Mouse (Mus musculus) erythroblast, embryonic 14.5 days (primary cell): ENCODE results near the gene Acp5. TPM values are rescaled to one million over a fixed set of nuclear protein-coding genes. Genes with fewer than 3 reads are reported as not detected.
A peak's percentile ranks its signal among the peaks of the same experiment; 100 is the strongest.

Experiments used
- H3K27me3 ChIP-seq: 2 replicates; pipeline ENCODE4 v1.6.1; 2012; ENCODE audit warnings: inconsistent platforms; ENCODE audit not compliant: control insufficient read depth
- H3K36me3 ChIP-seq: 2 replicates; pipeline ENCODE4 v1.6.1; 2012; ENCODE audit warnings: mild to moderate bottlenecking, inconsistent platforms; ENCODE audit not compliant: control insufficient read depth
- H3K4me1 ChIP-seq: 2 replicates; pipeline ENCODE4 v1.6.1; 2012; ENCODE audit warnings: inconsistent platforms; ENCODE audit not compliant: control insufficient read depth
- H3K4me3 ChIP-seq: replicated peaks from 2 replicates; pipeline ENCODE3; 2012; ENCODE audit warnings: moderate library complexity, mild to moderate bottlenecking, inconsistent platforms
- H3K9me3 ChIP-seq: 2 replicates; pipeline ENCODE4 v1.6.1; 2012; ENCODE audit warnings: low read length, inconsistent platforms, mixed read lengths; ENCODE audit not compliant: control insufficient read depth
- GATA1 ChIP-seq: IDR thresholded peaks from 2 replicates; pipeline ENCODE4 v1.6.1; 2012; ENCODE audit warnings: low read length, inconsistent platforms, mixed read lengths
- TAL1 ChIP-seq: IDR thresholded peaks from 3 replicates; pipeline ENCODE4 v1.6.1; 2012; ENCODE audit warnings: low read length, inconsistent platforms, mixed read lengths
- polyA plus RNA-seq: library from polyadenylated mRNA; stranded (reverse); fragments of >175 nt; gene quantifications from 2 replicates; pipeline ENCODE4 v1.2.3, GENCODE M21; 2012

Acp5 gene
- polyA plus RNA-seq, 1 experiment, result 46.6 TPM

- no peak for TF ChIP-seq TAL1
- peaks cover 26% of the 10 kb centered on the region for H3K4me1 ChIP-seq
- H3K4me3 ChIP-seq, result peak overlapping the region; percentile 78
- H3K36me3 ChIP-seq, result peaks cover 10% of the 10 kb centered on the region
- H3K27me3 ChIP-seq, result peaks cover 6% of the 10 kb centered on the region; the same call in 1 of the 2 replicates
- no peaks in the 10 kb centered on the region for H3K9me3 ChIP-seq
Observed at GRCm38 (mm10) chr9:22086012-22086411, 49.5 kb downstream of the Acp5 start.

- peak within 1 kb of the TSS; percentile 78 for H3K4me3 ChIP-seq
- H3K36me3 ChIP-seq, result peaks cover 14% of the 10 kb centered on the region
- TF ChIP-seq GATA1, result no peak
Observed at GRCm38 (mm10) chr9:22085022-22085834, 50.3 kb downstream of the Acp5 start, which contains the start of gene Ecsit. Gene Ecsit (minus strand): TSS chr9:22085438.

GRCm38 (mm10) chr9:22084667-22085021, 50.9 kb downstream of the Acp5 start:
- TF ChIP-seq TAL1 (no peak), GATA1 (no peak)
- H3K4me3 ChIP-seq, result peak overlapping the region; percentile 78
- H3K4me1 ChIP-seq, result peaks cover 26% of the 10 kb centered on the region
- H3K36me3 ChIP-seq, result peaks cover 16% of the 10 kb centered on the region
- H3K27me3 ChIP-seq, result 0 out of 2 replicates have a peak, but pooled peaks cover 2% of the 10 kb centered on the region
- no peaks in the 10 kb centered on the region for H3K9me3 ChIP-seq

More at GRCm38 (mm10) chr9:22085022-22085834, 50.3 kb downstream of the Acp5 start, which contains the start of gene Ecsit:
- peaks cover 26% of the 10 kb centered on the region for H3K4me1 ChIP-seq
- H3K9me3 ChIP-seq, result no peaks in the 10 kb centered on the region
- peaks cover 6% of the 10 kb centered on the region; the same call in 1 of the 2 replicates for H3K27me3 ChIP-seq

Other genes starting within 250 kb of the Acp5 start
- gene Rab3d, start 217.5 kb downstream of the Acp5 start, polyA plus RNA-seq, result 0.07 TPM in 2 replicates
- gene Ccdc159, start 208.2 kb downstream of the Acp5 start, polyA plus RNA-seq, result not detected in 2 replicates
- gene Tmem205, start 208.2 kb downstream of the Acp5 start, polyA plus RNA-seq, result 0.10 TPM in 2 replicates
- 0.05 and 0.06 TPM in 2 replicates for gene Plppr2, start 198.7 kb downstream of the Acp5 start, polyA plus RNA-seq
- 0.32 and 0.37 TPM in 2 replicates for gene Swsap1, start 180.0 kb downstream of the Acp5 start, polyA plus RNA-seq
- gene Epor, start 172.2 kb downstream of the Acp5 start, polyA plus RNA-seq, result 80.2 and 112 TPM in 2 replicates
- 0.01 TPM in 1 of 2 replicates, not detected in the other for gene Rgl3, start 146.3 kb downstream of the Acp5 start, polyA plus RNA-seq
- gene Ccdc151, start 133.1 kb downstream of the Acp5 start, polyA plus RNA-seq, result 0.02 TPM in 1 of 2 replicates, not detected in the other
- 9.9 and 10.3 TPM in 2 replicates for gene Prkcsh, start 132.9 kb downstream of the Acp5 start, polyA plus RNA-seq
- 0.02 and 0.03 TPM in 2 replicates for gene Elavl3, start 83.7 kb downstream of the Acp5 start, polyA plus RNA-seq
- gene Gm49318, start 64.5 kb downstream of the Acp5 start, polyA plus RNA-seq, result not detected in 2 replicates
- gene Zfp653, start 64.3 kb downstream of the Acp5 start, polyA plus RNA-seq, result 2.1 and 2.8 TPM in 2 replicates
- 2.7 and 3.0 TPM in 2 replicates for gene Ecsit, start 50.3 kb downstream of the Acp5 start, polyA plus RNA-seq
- gene Cnn1, start 36.5 kb downstream of the Acp5 start, polyA plus RNA-seq, result not detected in 2 replicates
- gene Elof1, start 18.5 kb downstream of the Acp5 start, polyA plus RNA-seq, result 12.4 and 16.3 TPM in 2 replicates
- 4.1 and 5.2 TPM in 2 replicates for gene Pigyl, start 21.1 kb upstream of the Acp5 start, polyA plus RNA-seq
- gene Zfp872, start 52.4 kb upstream of the Acp5 start, polyA plus RNA-seq, result not detected in 2 replicates
- 0.06 TPM in 1 of 2 replicates, not detected in the other for gene Zfp809, start 90.0 kb upstream of the Acp5 start, polyA plus RNA-seq
- gene Zfp599, start 124.2 kb upstream of the Acp5 start, polyA plus RNA-seq, result not detected in 2 replicates
- gene Zfp810, start 171.9 kb upstream of the Acp5 start, polyA plus RNA-seq, result 0.05 and 0.07 TPM in 2 replicates